Mouse (Mus musculus) kidney, postnatal 0 days (tissue): ENCODE measurements around the gene Nr5a2. TPM values are rescaled to one million over a fixed set of nuclear protein-coding genes. Genes with fewer than 3 reads are reported as not detected.
A peak's percentile ranks its signal among the peaks of the same experiment; 100 is the strongest.

Source experiments
- ATAC-seq: fragments of 200-750 bp; cut with Nextera tagmentation; replicated peaks from 2 replicates; pipeline ENCODE4 v1.8.0; 2017; ENCODE audit warnings: low read depth, moderate number of reproducible peaks, moderate TSS enrichment, moderate library complexity; ENCODE audit not compliant: low FRiP score
- DNase-seq: peaks from one replicate; pipeline ENCODE4 v3.0.0-alpha.2; 2016; ENCODE audit warnings: low spot score
- H3K27ac ChIP-seq: fragments of 300-500 bp; sonication (generic); 2 replicates; pipeline ENCODE4 v1.5.1; 2014; ENCODE audit warnings: mild to moderate bottlenecking
- H3K27me3 ChIP-seq: fragments of 300-500 bp; sonication (generic); 2 replicates; pipeline ENCODE4 v1.6.1; 2014; ENCODE audit warnings: low read length, mixed read lengths; ENCODE audit not compliant: insufficient read depth
- H3K36me3 ChIP-seq: fragments of 300-500 bp; sonication (generic); 2 replicates; pipeline ENCODE4 v1.6.1; 2014; ENCODE audit warnings: low read length, mixed read lengths; ENCODE audit not compliant: insufficient read depth
- H3K4me1 ChIP-seq: fragments of 300-500 bp; sonication (generic); replicated peaks from 2 replicates; pipeline ENCODE4 v1.6.1; 2014; ENCODE audit warnings: antibody characterized with exemption, low read length, mixed read lengths; ENCODE audit not compliant: insufficient read depth
- H3K4me2 ChIP-seq: fragments of 300-500 bp; sonication (generic); 2 replicates; pipeline ENCODE4 v1.6.1; 2014; ENCODE audit warnings: mild to moderate bottlenecking, low read length, moderate library complexity, mixed read lengths
- H3K4me3 ChIP-seq: fragments of 300-500 bp; sonication (generic); replicated peaks from 2 replicates; pipeline ENCODE4 v1.5.1; 2014; ENCODE audit warnings: low read depth, low read length
- H3K9ac ChIP-seq: fragments of 300-500 bp; sonication (generic); 2 replicates; pipeline ENCODE4 v1.6.1; 2014; ENCODE audit warnings: low read depth, low read length
- H3K9me3 ChIP-seq: fragments of 300-500 bp; sonication (generic); replicated peaks from 2 replicates; pipeline ENCODE4 v1.6.1; 2016; ENCODE audit warnings: low read length, inconsistent platforms, mixed read lengths
- CTCF ChIP-seq: IDR thresholded peaks from 2 replicates; pipeline ENCODE4 v1.5.1; 2016; ENCODE audit warnings: antibody characterized with exemption, low read depth, mild to moderate bottlenecking, moderate library complexity
- WGBS: fragments of 180-500 bp; shearing (Covaris S2); extraction: QIAGEN DNeasy Blood & Tissue Kit; methylation state at CpG from one replicate; pipeline ENCODE4 v1.1.7; 2014; 5-methylcytosine and 5-hydroxymethylcytosine counted together
- polyA plus RNA-seq: library from polyadenylated mRNA; unstranded; fragments of >200 nt; fragmentation: Nextera tagmentation; extraction: Ambion mirVana; gene quantifications from 2 replicates; pipeline ENCODE4 v1.2.1, GENCODE M21; 2015

Nr5a2 gene
- polyA plus RNA-seq, 1 experiment from 2014 or later = 0.34 TPM

GRCm38 (mm10) chr1:136951155-136951650 lies 9.0 kb downstream of the Nr5a2 start:
- Histone ChIP-seq H3K27me3 (peaks cover 67% of the 10 kb centered on the region), H3K27ac (no peak overlapping the region), H3K9me3 (no peaks in the 10 kb centered on the region), H3K36me3 (no peaks in the 10 kb centered on the region), H3K4me3 (no peak overlapping the region), H3K4me2 (no peak overlapping the region), H3K9ac (no peak overlapping the region), H3K4me1 (peaks cover 8% of the 10 kb centered on the region)
- DNase-seq = no peak
- 36% methylated on average over 3 of the region's 3 CpGs for WGBS
- no peak for TF ChIP-seq CTCF
- no peak for ATAC-seq

DNA sequence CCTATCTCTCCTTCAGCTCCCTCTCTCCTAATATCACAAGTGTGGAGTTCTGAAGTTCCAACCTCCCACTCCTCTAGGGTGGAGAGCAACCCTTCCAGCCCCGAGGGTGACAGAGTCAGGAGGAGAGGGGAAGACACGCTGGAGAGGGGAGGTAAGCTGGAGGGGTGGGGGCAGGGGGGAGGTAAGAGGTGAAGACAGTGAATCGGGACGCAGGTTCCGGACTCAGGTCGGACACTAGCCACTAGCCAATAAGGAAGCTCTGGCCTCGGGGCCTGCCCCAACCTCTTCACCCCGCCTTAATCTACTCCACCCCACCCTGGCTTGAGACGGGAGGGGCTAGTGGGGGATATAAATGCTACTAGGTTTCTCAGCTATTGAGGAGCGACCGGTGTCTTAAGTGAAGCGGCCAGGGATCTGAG lies 10.9 kb downstream of the Nr5a2 start:
- no peak for DNase-seq
- peaks cover 8% of the 10 kb centered on the region for H3K4me1 ChIP-seq
- peak overlapping the region; percentile 80 for H3K4me2 ChIP-seq
- H3K4me3 ChIP-seq = peak overlapping the region; percentile 41
- no peak overlapping the region for H3K9ac ChIP-seq
- peaks cover 71% of the 10 kb centered on the region for H3K27me3 ChIP-seq
- no peak overlapping the region for H3K27ac ChIP-seq
- no peaks in the 10 kb centered on the region for H3K9me3 ChIP-seq
- TF ChIP-seq CTCF = no peak
- WGBS = 3% methylated on average over 11 of the region's 12 CpGs
- ATAC-seq = peak; percentile 14; the same call in 1 of the 2 replicates
- H3K36me3 ChIP-seq = no peaks in the 10 kb centered on the region

- peak; percentile 67 for ATAC-seq
Measured at GRCm38 (mm10) chr1:136948511-136949275, 11.6 kb downstream of the Nr5a2 start.

DNA sequence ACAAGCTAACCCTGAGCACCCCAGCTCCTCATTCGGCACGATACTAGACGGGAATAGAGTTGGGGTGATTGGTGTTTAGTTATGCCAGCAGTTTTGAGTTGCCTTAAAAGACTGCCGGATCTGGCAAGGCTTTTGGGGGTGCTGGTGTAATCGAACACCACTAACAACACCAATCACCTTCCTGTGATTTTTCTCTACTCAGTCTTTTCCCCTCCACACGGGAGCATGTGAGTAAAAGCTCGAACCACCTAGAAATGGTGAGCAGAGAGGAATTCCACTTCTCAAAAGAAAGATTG lies 12.2 kb downstream of the Nr5a2 start:
- no peak overlapping the region for H3K27ac ChIP-seq
- no peak for ATAC-seq
- H3K4me1 ChIP-seq = peaks cover 7% of the 10 kb centered on the region
- H3K27me3 ChIP-seq = peaks cover 68% of the 10 kb centered on the region
- under 1% methylated on average over 7 of the region's 7 CpGs for WGBS
- no peaks in the 10 kb centered on the region for H3K36me3 ChIP-seq
- H3K4me3 ChIP-seq = peak overlapping the region; percentile 41
- no peaks in the 10 kb centered on the region for H3K9me3 ChIP-seq
- no peak for DNase-seq
- TF ChIP-seq CTCF = no peak
- H3K9ac ChIP-seq = no peak overlapping the region
- H3K4me2 ChIP-seq = peak overlapping the region; percentile 80

More at GRCm38 (mm10) chr1:136948511-136949275, 11.6 kb downstream of the Nr5a2 start:
- no peak; the same call in 1 of the 2 replicates for TF ChIP-seq CTCF
- Histone ChIP-seq H3K9me3 (no peaks in the 10 kb centered on the region), H3K36me3 (no peaks in the 10 kb centered on the region), H3K4me2 (peak overlapping the region; percentile 80), H3K4me3 (peak overlapping the region; percentile 41), H3K27me3 (peaks cover 68% of the 10 kb centered on the region), H3K27ac (no peak overlapping the region), H3K4me1 (peaks cover 8% of the 10 kb centered on the region), H3K9ac (no peak overlapping the region)
- DNase-seq = peak; percentile 77
- WGBS = under 1% methylated on average over 61 of the region's 61 CpGs

GRCm38 (mm10) chr1:136947394-136948126 lies 12.7 kb downstream of the Nr5a2 start:
- no peak for TF ChIP-seq CTCF
- no peak overlapping the region for H3K9ac ChIP-seq
- peaks cover 3% of the 10 kb centered on the region; the same call in 1 of the 2 replicates for H3K4me1 ChIP-seq
- no peak for ATAC-seq
- H3K4me2 ChIP-seq = peak overlapping the region; percentile 80
- no peak for DNase-seq
- H3K27ac ChIP-seq = no peak overlapping the region
- H3K9me3 ChIP-seq = no peaks in the 10 kb centered on the region
- 4% methylated on average over 20 of the region's 20 CpGs for WGBS
- H3K4me3 ChIP-seq = peak overlapping the region; percentile 41
- H3K36me3 ChIP-seq = no peaks in the 10 kb centered on the region
- peaks cover 66% of the 10 kb centered on the region for H3K27me3 ChIP-seq

DNA sequence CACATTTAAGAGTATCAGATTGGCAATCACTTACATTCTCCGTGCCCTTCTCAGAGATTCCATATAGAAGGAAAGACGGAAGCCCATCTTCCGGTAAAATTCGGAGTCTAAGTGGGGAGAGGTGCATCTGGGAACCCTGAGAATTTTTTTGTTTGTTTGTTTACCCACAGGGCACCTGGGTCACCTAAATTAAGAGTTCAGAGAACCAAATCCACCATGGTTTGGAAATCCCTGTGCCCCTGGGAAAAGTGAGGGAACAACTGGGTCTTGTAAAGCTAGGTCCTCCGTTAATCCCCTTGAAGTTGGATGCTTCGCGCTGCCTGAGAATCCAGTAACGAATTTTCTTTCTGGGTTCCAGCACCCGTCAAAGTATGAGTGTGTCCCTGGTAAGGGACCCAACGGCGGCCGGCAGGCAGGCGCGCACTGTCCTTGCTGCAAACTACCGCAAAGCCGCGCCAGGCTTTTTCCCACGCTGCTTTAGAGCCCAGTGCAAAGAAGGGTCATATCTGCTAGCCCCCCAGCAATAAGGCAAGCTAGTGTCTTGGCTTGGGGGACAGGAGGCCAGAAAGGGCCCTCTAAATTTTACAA lies 13.3 kb downstream of the Nr5a2 start:
- Histone ChIP-seq H3K4me2 (peak overlapping the region; percentile 80), H3K27me3 (peaks cover 70% of the 10 kb centered on the region), H3K4me3 (peak overlapping the region; percentile 41), H3K27ac (no peak overlapping the region), H3K9me3 (no peaks in the 10 kb centered on the region), H3K9ac (no peak overlapping the region), H3K36me3 (no peaks in the 10 kb centered on the region), H3K4me1 (peaks cover 3% of the 10 kb centered on the region; the same call in 1 of the 2 replicates)
- DNase-seq (no peak), ATAC-seq (no peak)
- 2% methylated on average over 18 of the region's 18 CpGs for WGBS
- no peak for TF ChIP-seq CTCF
